Mouse (Mus musculus) lung, postnatal 0 days (tissue): ENCODE measurements at regions not wholly inside any gene's neighbourhood (a gene's known extent, or its start where the extent isn't known, plus 50 kb on each side); places are given as distances from the start of the nearest gene placed in this dataset.

Experiments used
- ATAC-seq: fragments of 200-750 bp; cut with Nextera tagmentation; 2 replicates; pipeline ENCODE4 v1.8.0; 2017; ENCODE audit warnings: moderate library complexity
- DNase-seq: peaks from one replicate; pipeline ENCODE4 v3.0.0-alpha.2; 2016; ENCODE audit warnings: low spot score
- H3K27ac ChIP-seq: fragments of 300-500 bp; sonication (generic); 2 replicates; pipeline ENCODE4 v1.5.1; 2014; ENCODE audit warnings: antibody characterized with exemption, mild to moderate bottlenecking, low read length, mixed read lengths
- H3K27me3 ChIP-seq: fragments of 300-500 bp; sonication (generic); replicated peaks from 2 replicates; pipeline ENCODE4 v1.6.1; 2014; ENCODE audit warnings: low read length, mixed read lengths; ENCODE audit not compliant: insufficient read depth
- H3K36me3 ChIP-seq: fragments of 300-500 bp; sonication (generic); 2 replicates; pipeline ENCODE4 v1.6.1; 2014; ENCODE audit warnings: low read length, mixed read lengths; ENCODE audit not compliant: insufficient read depth
- H3K4me1 ChIP-seq: fragments of 300-500 bp; sonication (generic); 2 replicates; pipeline ENCODE4 v1.6.1; 2014; ENCODE audit warnings: antibody characterized with exemption, low read depth, low read length, mixed read lengths; ENCODE audit not compliant: insufficient read depth
- H3K4me2 ChIP-seq: fragments of 300-500 bp; sonication (generic); replicated peaks from 2 replicates; pipeline ENCODE4 v1.6.1; 2014; ENCODE audit warnings: low read depth, mild to moderate bottlenecking, low read length, moderate library complexity, mixed read lengths
- H3K4me3 ChIP-seq: fragments of 300-500 bp; sonication (generic); 2 replicates; pipeline ENCODE4 v1.5.1; 2014; ENCODE audit warnings: low read depth, low read length
- H3K9ac ChIP-seq: fragments of 300-500 bp; sonication (generic); replicated peaks from 2 replicates; pipeline ENCODE4 v1.6.1; 2014; ENCODE audit warnings: low read depth, mild to moderate bottlenecking
- H3K9me3 ChIP-seq: fragments of 300-500 bp; sonication (generic); 2 replicates; pipeline ENCODE4 v1.6.1; 2016; ENCODE audit warnings: low read length, mixed read lengths
- CTCF ChIP-seq: IDR thresholded peaks from 2 replicates; pipeline ENCODE4 v1.5.1; 2016; ENCODE audit warnings: antibody characterized with exemption, mild to moderate bottlenecking
- EP300 ChIP-seq: IDR thresholded peaks from 2 replicates; pipeline ENCODE4 v1.6.1; 2016; ENCODE audit warnings: antibody characterized with exemption, mild to moderate bottlenecking, control low read depth
- WGBS: fragments of 180-500 bp; shearing (Covaris S2); extraction: QIAGEN DNeasy Blood & Tissue Kit; methylation state at CpG from one replicate; pipeline ENCODE4 v1.1.7; 2014; 5-methylcytosine and 5-hydroxymethylcytosine counted together

GRCm38 (mm10) chr10:98780938-98781337 is 133.3 kb upstream of the Atp2b1 start:
- no peaks in the 10 kb centered on the region for H3K36me3 ChIP-seq
- DNase-seq = no peak
- no peaks in the 10 kb centered on the region for H3K9me3 ChIP-seq
- no peak overlapping the region for H3K9ac ChIP-seq
- H3K27me3 ChIP-seq = no peaks in the 10 kb centered on the region
- H3K4me2 ChIP-seq = no peak overlapping the region
- H3K4me3 ChIP-seq = no peak overlapping the region
- TF ChIP-seq CTCF = no peak
- TF ChIP-seq EP300 = no peak
- WGBS = 76% methylated on average over 5 of the region's 5 CpGs
- no peaks in the 10 kb centered on the region for H3K4me1 ChIP-seq
- no peak for ATAC-seq
- no peak overlapping the region for H3K27ac ChIP-seq

- H3K4me1 ChIP-seq = no peaks in the 10 kb centered on the region
- H3K9ac ChIP-seq = no peak overlapping the region
- H3K4me2 ChIP-seq = no peak overlapping the region
- DNase-seq = peak; percentile 51
- H3K27ac ChIP-seq = no peak overlapping the region
- no peak overlapping the region for H3K4me3 ChIP-seq
- no peaks in the 10 kb centered on the region for H3K27me3 ChIP-seq
- no peaks in the 10 kb centered on the region for H3K36me3 ChIP-seq
- 34% methylated on average over 3 of the region's 3 CpGs for WGBS
- ATAC-seq = peak; percentile 60
- no peak for TF ChIP-seq CTCF
- no peak for TF ChIP-seq EP300
- H3K9me3 ChIP-seq = no peaks in the 10 kb centered on the region
These were observed 132.3 kb upstream of the Atp2b1 start for GRCm38 (mm10) chr10:98781888-98782351.

DNA sequence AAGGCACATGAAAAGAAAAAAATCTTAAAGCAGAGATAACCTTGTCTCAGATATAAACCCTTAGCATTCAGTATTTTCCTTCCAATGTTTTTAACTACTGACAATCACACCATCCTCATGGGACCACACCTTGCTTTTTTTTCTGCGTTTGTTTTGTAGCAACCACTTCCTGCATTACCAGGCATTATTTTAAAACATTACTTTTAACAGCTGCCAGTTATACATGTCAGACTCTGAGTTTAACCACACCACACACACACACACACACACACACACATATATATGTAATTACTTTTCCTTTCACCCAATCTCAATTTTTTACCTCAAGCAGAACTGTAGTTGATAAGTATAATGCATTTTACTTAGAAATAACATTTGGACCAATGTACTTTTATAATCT is 128.8 kb upstream of the Atp2b1 start:
- no peak for TF ChIP-seq CTCF

GRCm38 (mm10) chr10:98786089-98786488 is 128.1 kb upstream of the Atp2b1 start:
- no peak for ATAC-seq
- 75% methylated on average over 4 of the region's 4 CpGs for WGBS
- DNase-seq = no peak
- H3K4me1 ChIP-seq = no peaks in the 10 kb centered on the region
- H3K36me3 ChIP-seq = no peaks in the 10 kb centered on the region
- H3K27me3 ChIP-seq = no peaks in the 10 kb centered on the region
- H3K27ac ChIP-seq = no peak overlapping the region
- H3K9me3 ChIP-seq = no peaks in the 10 kb centered on the region
- no peak overlapping the region for H3K4me2 ChIP-seq
- TF ChIP-seq CTCF = no peak
- no peak for TF ChIP-seq EP300
- H3K9ac ChIP-seq = no peak overlapping the region
- no peak overlapping the region for H3K4me3 ChIP-seq

More for the DNA sequence above, 128.8 kb upstream of the Atp2b1 start:
- H3K4me3 ChIP-seq = no peak overlapping the region
- no peak for ATAC-seq
- DNase-seq = no peak
- no peaks in the 10 kb centered on the region for H3K27me3 ChIP-seq
- no peak overlapping the region for H3K9ac ChIP-seq
- 79% methylated on average over 1 of the region's 1 CpGs for WGBS
- H3K4me2 ChIP-seq = no peak overlapping the region
- no peaks in the 10 kb centered on the region for H3K9me3 ChIP-seq
- no peaks in the 10 kb centered on the region for H3K36me3 ChIP-seq
- H3K4me1 ChIP-seq = no peaks in the 10 kb centered on the region
- H3K27ac ChIP-seq = no peak overlapping the region

GRCm38 (mm10) chr10:98789763-98790162 is 124.4 kb upstream of the Atp2b1 start:
- Histone ChIP-seq H3K9me3 (no peaks in the 10 kb centered on the region), H3K9ac (no peak overlapping the region), H3K27me3 (no peaks in the 10 kb centered on the region), H3K4me3 (no peak overlapping the region), H3K36me3 (no peaks in the 10 kb centered on the region), H3K27ac (peak overlapping the region; percentile 4; the same call in 1 of the 2 replicates), H3K4me2 (no peak overlapping the region), H3K4me1 (no peaks in the 10 kb centered on the region)
- TF ChIP-seq EP300 (no peak), CTCF (no peak)
- WGBS = 97% methylated on average over 9 of the region's 9 CpGs
- DNase-seq = no peak
- ATAC-seq = no peak

- Histone ChIP-seq H3K36me3 (no peaks in the 10 kb centered on the region), H3K27ac (no peak overlapping the region), H3K9ac (no peak overlapping the region), H3K4me2 (no peak overlapping the region), H3K27me3 (no peaks in the 10 kb centered on the region), H3K9me3 (no peaks in the 10 kb centered on the region), H3K4me1 (no peaks in the 10 kb centered on the region), H3K4me3 (no peak overlapping the region)
- ATAC-seq (no peak; the same call in 1 of the 2 replicates), DNase-seq (peak; percentile 74)
- 59% methylated on average over 3 of the region's 3 CpGs for whole genome bisulfite sequencing
- no peak for TF ChIP-seq CTCF
- TF ChIP-seq EP300 = peak; percentile 79
These were observed 123.8 kb upstream of the Atp2b1 start for GRCm38 (mm10) chr10:98790456-98790855.
